Mouse (Mus musculus) limb, embryonic 10.5 days (tissue): Measurements from ENCODE around the gene Ncoa5. TPM values are rescaled to one million over a fixed set of nuclear protein-coding genes. Genes with fewer than 3 reads are reported as not detected.
A peak's percentile ranks its signal among the peaks of the same experiment; 100 is the strongest.

Experiments
- DNase-seq: peaks from one replicate; pipeline ENCODE4 v3.0.0-alpha.2; 2017; ENCODE audit warnings: low spot score
- H3K27ac ChIP-seq: fragments of 300-500 bp; sonication (generic); 2 replicates; pipeline ENCODE4 v1.5.1; 2016; ENCODE audit warnings: mild to moderate bottlenecking
- H3K27me3 ChIP-seq: fragments of 300-500 bp; sonication (generic); 2 replicates; pipeline ENCODE4 v1.6.1; 2016; ENCODE audit warnings: low read depth, mild to moderate bottlenecking; ENCODE audit not compliant: poor library complexity, severe bottlenecking
- H3K36me3 ChIP-seq: fragments of 300-500 bp; sonication (generic); 2 replicates; pipeline ENCODE4 v1.6.1; 2016; ENCODE audit warnings: mild to moderate bottlenecking, moderate library complexity
- H3K4me1 ChIP-seq: fragments of 300-500 bp; sonication (generic); 2 replicates; pipeline ENCODE4 v1.6.1; 2016
- H3K4me3 ChIP-seq: fragments of 300-500 bp; sonication (generic); 2 replicates; pipeline ENCODE4 v1.5.1; 2016; ENCODE audit warnings: mild to moderate bottlenecking, moderate library complexity
- H3K9me3 ChIP-seq: fragments of 300-500 bp; sonication (generic); replicated peaks from 2 replicates; pipeline ENCODE4 v1.6.1; 2016; ENCODE audit warnings: mild to moderate bottlenecking
- WGBS: fragments of 180-500 bp; shearing (Covaris S2); methylation state at CpG from one replicate; pipeline ENCODE4 v1.1.7; 2016; 5-methylcytosine and 5-hydroxymethylcytosine counted together
- polyA plus RNA-seq: library from polyadenylated mRNA; unstranded; fragments of >200 nt; fragmentation: Nextera tagmentation; extraction: Ambion mirVana; gene quantifications from 2 replicates; pipeline ENCODE4 v1.2.1, GENCODE M21; 2016

Gene Ncoa5
- polyA plus RNA-seq, 1 experiment from 2014 or later: 105 TPM

- H3K27me3 ChIP-seq: peaks cover 46% of the 10 kb centered on the region
- 92% methylated on average over 13 of the region's 13 CpGs for WGBS
- H3K27ac ChIP-seq: no peak overlapping the region
- DNase-seq: no peak
- H3K36me3 ChIP-seq: peaks cover 88% of the 10 kb centered on the region
- H3K4me1 ChIP-seq: peaks cover 18% of the 10 kb centered on the region
- H3K4me3 ChIP-seq: no peak overlapping the region
- no peaks in the 10 kb centered on the region for H3K9me3 ChIP-seq
These were observed 32.7 kb downstream of the Ncoa5 start for GRCm38 (mm10) chr2:165001958-165002357.

- Histone ChIP-seq H3K4me1 (peaks cover 26% of the 10 kb centered on the region), H3K27ac (peak overlapping the region; percentile 6; the same call in 1 of the 2 replicates), H3K36me3 (peaks cover 49% of the 10 kb centered on the region), H3K4me3 (peak overlapping the region; percentile 50), H3K9me3 (no peaks in the 10 kb centered on the region), H3K27me3 (peaks cover 82% of the 10 kb centered on the region)
- WGBS: 1% methylated on average over 52 of the region's 52 CpGs
- no peak for DNase-seq
These were observed 36.8 kb downstream of the Ncoa5 start for GRCm38 (mm10) chr2:164997721-164998428.

- WGBS: 11% methylated on average over 49 of the region's 49 CpGs
- H3K9me3 ChIP-seq: no peaks in the 10 kb centered on the region
- peak; percentile 53 for DNase-seq
- peak overlapping the region; percentile 50 for H3K4me3 ChIP-seq
- H3K27me3 ChIP-seq: peaks cover 88% of the 10 kb centered on the region
- H3K36me3 ChIP-seq: peaks cover 41% of the 10 kb centered on the region
- peak overlapping the region; percentile 6; the same call in 1 of the 2 replicates for H3K27ac ChIP-seq
- H3K4me1 ChIP-seq: peaks cover 26% of the 10 kb centered on the region
These were observed 37.6 kb downstream of the Ncoa5 start for GRCm38 (mm10) chr2:164996848-164997720.

GRCm38 (mm10) chr2:164995976-164996375, 38.7 kb downstream of the Ncoa5 start:
- no peak for DNase-seq
- 66% methylated on average over 11 of the region's 11 CpGs for WGBS
- no peaks in the 10 kb centered on the region for H3K9me3 ChIP-seq

GRCm38 (mm10) chr2:164994659-164995428, 39.8 kb downstream of the Ncoa5 start:
- WGBS: 60% methylated on average over 21 of the region's 21 CpGs
- no peak for DNase-seq
- H3K36me3 ChIP-seq: peaks cover 19% of the 10 kb centered on the region
- peaks cover 26% of the 10 kb centered on the region for H3K4me1 ChIP-seq
- H3K27ac ChIP-seq: no peak overlapping the region
- H3K4me3 ChIP-seq: no peak overlapping the region
- H3K9me3 ChIP-seq: no peaks in the 10 kb centered on the region
- H3K27me3 ChIP-seq: peaks cover 75% of the 10 kb centered on the region

More at GRCm38 (mm10) chr2:164995976-164996375, 38.7 kb downstream of the Ncoa5 start:
- H3K4me3 ChIP-seq: no peak overlapping the region
- peaks cover 30% of the 10 kb centered on the region for H3K36me3 ChIP-seq
- peaks cover 26% of the 10 kb centered on the region for H3K4me1 ChIP-seq
- no peak overlapping the region for H3K27ac ChIP-seq
- H3K27me3 ChIP-seq: peaks cover 82% of the 10 kb centered on the region

GRCm38 (mm10) chr2:164994156-164994555, 40.5 kb downstream of the Ncoa5 start:
- no peak overlapping the region for H3K27ac ChIP-seq
- WGBS: 90% methylated on average over 11 of the region's 11 CpGs
- H3K27me3 ChIP-seq: peaks cover 68% of the 10 kb centered on the region
- H3K4me1 ChIP-seq: peaks cover 26% of the 10 kb centered on the region
- no peaks in the 10 kb centered on the region for H3K9me3 ChIP-seq
- H3K4me3 ChIP-seq: no peak overlapping the region
- no peak for DNase-seq
- H3K36me3 ChIP-seq: peaks cover 12% of the 10 kb centered on the region

- Histone ChIP-seq H3K4me3 (no peak overlapping the region), H3K27me3 (peaks cover 44% of the 10 kb centered on the region), H3K27ac (no peak overlapping the region), H3K36me3 (0 out of 2 replicates have a peak, but pooled peaks cover 1% of the 10 kb centered on the region), H3K9me3 (no peaks in the 10 kb centered on the region), H3K4me1 (peaks cover 10% of the 10 kb centered on the region; the same call in 1 of the 2 replicates)
- DNase-seq: no peak
- 45% methylated on average over 10 of the region's 10 CpGs for WGBS
These were observed 42.9 kb downstream of the Ncoa5 start for GRCm38 (mm10) chr2:164991808-164992207.

GRCm38 (mm10) chr2:164991111-164991510, 43.6 kb downstream of the Ncoa5 start:
- no peaks in the 10 kb centered on the region for H3K36me3 ChIP-seq

GRCm38 (mm10) chr2:164988777-164989176, 45.9 kb downstream of the Ncoa5 start:
- Histone ChIP-seq H3K4me3 (no peak overlapping the region), H3K36me3 (no peaks in the 10 kb centered on the region), H3K27ac (no peak overlapping the region), H3K9me3 (no peaks in the 10 kb centered on the region), H3K4me1 (peaks cover 4% of the 10 kb centered on the region; the same call in 1 of the 2 replicates), H3K27me3 (peaks cover 14% of the 10 kb centered on the region; the same call in 1 of the 2 replicates)
- DNase-seq: no peak
- WGBS: 75% methylated on average over 13 of the region's 13 CpGs

More at GRCm38 (mm10) chr2:164991111-164991510, 43.6 kb downstream of the Ncoa5 start:
- Histone ChIP-seq H3K4me3 (no peak overlapping the region), H3K4me1 (peaks cover 7% of the 10 kb centered on the region; the same call in 1 of the 2 replicates), H3K9me3 (no peaks in the 10 kb centered on the region), H3K27me3 (peaks cover 37% of the 10 kb centered on the region), H3K27ac (no peak overlapping the region)
- WGBS: 81% methylated on average over 3 of the region's 3 CpGs
- no peak for DNase-seq

- Histone ChIP-seq H3K4me1 (peaks cover 4% of the 10 kb centered on the region; the same call in 1 of the 2 replicates), H3K36me3 (no peaks in the 10 kb centered on the region), H3K9me3 (no peaks in the 10 kb centered on the region), H3K27ac (no peak overlapping the region), H3K4me3 (no peak overlapping the region), H3K27me3 (no peaks in the 10 kb centered on the region)
- no peak for DNase-seq
- WGBS: 77% methylated on average over 14 of the region's 14 CpGs
These were observed 48.2 kb downstream of the Ncoa5 start for GRCm38 (mm10) chr2:164986371-164987027.

- no peak overlapping the region for H3K4me3 ChIP-seq
- 84% methylated on average over 6 of the region's 6 CpGs for WGBS
These were observed 48.7 kb downstream of the Ncoa5 start for GRCm38 (mm10) chr2:164985962-164986361.

GRCm38 (mm10) chr2:164979749-164980148, 54.9 kb downstream of the Ncoa5 start:
- Histone ChIP-seq H3K27me3 (peaks cover 2% of the 10 kb centered on the region; the same call in 1 of the 2 replicates), H3K9me3 (no peaks in the 10 kb centered on the region), H3K4me3 (no peak overlapping the region), H3K36me3 (no peaks in the 10 kb centered on the region), H3K4me1 (no peaks in the 10 kb centered on the region), H3K27ac (no peak overlapping the region)
- WGBS: 23% methylated on average over 7 of the region's 7 CpGs
- DNase-seq: peak; percentile 82

More at GRCm38 (mm10) chr2:164985962-164986361, 48.7 kb downstream of the Ncoa5 start:
- no peaks in the 10 kb centered on the region for H3K9me3 ChIP-seq
- peaks cover 4% of the 10 kb centered on the region; the same call in 1 of the 2 replicates for H3K4me1 ChIP-seq
- no peak overlapping the region for H3K27ac ChIP-seq
- H3K27me3 ChIP-seq: no peaks in the 10 kb centered on the region
- DNase-seq: no peak
- no peaks in the 10 kb centered on the region for H3K36me3 ChIP-seq
